Mouse (Mus musculus): ENCODE data around the gene Fyco1. TPM values are rescaled to one million over a fixed set of nuclear protein-coding genes. Genes with fewer than 3 reads are reported as not detected.
"Not testable (repeated sequence)": the region's sequence is repeated elsewhere in the genome, so short reads cannot be mapped to it uniquely, and the experiment has no call there.

Gene Fyco1
- polyA plus RNA-seq, 1 experiment from 2014 or later: 3.8 TPM

DNA sequence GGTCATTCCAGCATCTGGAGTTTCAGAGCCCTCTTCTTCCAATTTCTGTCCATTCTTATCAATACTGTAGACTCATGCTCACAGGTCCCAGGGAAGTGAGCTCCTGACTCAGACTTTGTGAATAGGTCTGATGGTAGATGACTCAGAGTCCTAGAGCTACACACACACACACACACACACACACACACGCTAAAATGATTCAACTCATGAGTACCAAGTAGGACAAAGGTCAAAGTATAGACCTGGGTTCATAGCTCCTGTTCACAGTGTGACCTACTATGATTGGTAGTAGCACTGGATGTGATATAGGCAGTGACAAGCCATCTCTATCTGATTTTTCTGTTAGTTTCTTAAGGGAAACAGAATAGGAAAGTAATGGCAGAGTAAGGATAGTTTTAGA lies 83.3 kb downstream of the Fyco1 start:
- ATAC-seq (ENCODE audit: insufficient read depth): no peak
- Histone ChIP-seq H3K9ac (no peak overlapping the region), H3K27ac (replicated peaks) (no peak overlapping the region), H3K4me2 (no peak overlapping the region), H3K27me3 (no peaks in the 10 kb centered on the region), H3K4me1 (replicated peaks) (no peaks in the 10 kb centered on the region), H3K4me3 (replicated peaks) (no peak overlapping the region), H3K9me3 (replicated peaks) (no peaks in the 10 kb centered on the region), H3K36me3 (replicated peaks) (no peaks in the 10 kb centered on the region)
- WGBS (ENCODE audit: insufficient replicate concordance): 67% methylated on average over 1 of the region's 1 CpGs

DNA sequence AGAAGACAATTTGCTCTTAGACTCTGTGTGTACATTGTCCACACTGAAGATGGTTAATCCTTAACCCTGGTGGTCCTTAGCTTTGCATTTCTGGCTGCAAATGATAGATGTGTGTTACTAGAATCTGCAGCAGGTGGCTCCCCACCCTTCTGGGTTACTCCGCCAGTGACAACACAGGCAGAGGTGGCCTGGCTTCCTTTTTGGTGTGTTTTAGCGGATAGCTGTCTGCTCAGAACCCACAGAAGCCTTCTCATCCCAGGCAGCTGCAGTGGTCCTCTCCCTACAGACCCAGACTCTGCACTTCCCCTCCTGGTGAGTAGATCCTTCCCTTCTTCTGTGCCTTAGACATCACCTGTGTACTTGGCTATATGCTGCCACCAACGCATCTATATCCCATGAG lies 84.7 kb downstream of the Fyco1 start:
- no peaks in the 10 kb centered on the region for H3K9me3 ChIP-seq (replicated peaks)
- WGBS (ENCODE audit: insufficient replicate concordance): 62% methylated on average over 3 of the region's 3 CpGs
- H3K36me3 ChIP-seq (replicated peaks): no peaks in the 10 kb centered on the region
- no peak overlapping the region for H3K27ac ChIP-seq (replicated peaks)
- no peak overlapping the region for H3K4me2 ChIP-seq
- no peak overlapping the region for H3K9ac ChIP-seq
- no peak for ATAC-seq (ENCODE audit: insufficient read depth)
- no peak overlapping the region for H3K4me3 ChIP-seq (replicated peaks)
- no peaks in the 10 kb centered on the region for H3K4me1 ChIP-seq (replicated peaks)
- H3K27me3 ChIP-seq: no peaks in the 10 kb centered on the region

DNA sequence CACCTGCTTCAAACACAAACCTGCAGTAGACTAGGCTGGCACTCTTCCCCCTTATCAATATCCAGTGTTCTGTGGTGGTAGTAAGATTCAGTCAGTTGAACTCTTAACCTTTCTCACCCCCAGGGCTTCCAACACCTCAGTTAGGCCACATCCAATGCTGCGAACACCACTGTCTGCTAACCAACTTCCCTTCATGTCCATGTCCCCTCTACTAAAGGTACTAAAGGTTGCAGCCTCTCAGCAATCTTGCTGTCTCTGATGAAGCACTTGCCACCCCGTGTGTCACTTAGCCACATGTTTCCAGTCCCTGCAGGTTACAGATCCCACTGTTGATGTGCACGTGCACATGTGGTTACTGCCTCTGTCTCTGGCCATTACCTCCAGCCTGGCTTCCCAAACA lies 87.9 kb downstream of the Fyco1 start:
- 56% methylated on average over 3 of the region's 3 CpGs for WGBS (ENCODE audit: insufficient replicate concordance)

DNA sequence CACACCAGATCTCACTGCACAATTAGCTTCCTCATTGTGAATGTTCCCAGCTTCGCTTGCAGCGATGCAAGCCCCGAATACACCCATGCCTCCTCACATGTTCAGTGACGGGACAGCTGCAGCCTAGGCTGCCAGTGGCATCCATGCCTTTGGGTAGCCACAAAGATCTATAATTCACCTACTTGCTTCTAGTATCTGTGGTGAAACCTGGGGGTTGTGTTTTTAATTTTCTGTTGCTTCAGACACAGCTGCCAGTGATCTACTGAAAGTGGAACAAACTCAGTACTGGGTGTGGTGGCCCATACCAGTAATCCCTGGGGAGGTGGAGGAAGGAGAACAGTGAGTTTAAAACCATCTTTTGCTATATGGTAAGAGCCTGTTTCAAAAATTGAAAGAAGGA lies 88.8 kb downstream of the Fyco1 start:
- WGBS (ENCODE audit: insufficient replicate concordance): 83% methylated on average over 4 of the region's 4 CpGs
- H3K9ac ChIP-seq: no peak overlapping the region
- ATAC-seq (ENCODE audit: insufficient read depth): no peak
- H3K4me1 ChIP-seq (replicated peaks): no peaks in the 10 kb centered on the region
- H3K27ac ChIP-seq (replicated peaks): no peak overlapping the region
- H3K4me2 ChIP-seq: no peak overlapping the region
- H3K27me3 ChIP-seq: no peaks in the 10 kb centered on the region
- no peaks in the 10 kb centered on the region for H3K9me3 ChIP-seq (replicated peaks)
- H3K36me3 ChIP-seq (replicated peaks): no peaks in the 10 kb centered on the region
- H3K4me3 ChIP-seq (replicated peaks): no peak overlapping the region

More for the DNA sequence above, 87.9 kb downstream of the Fyco1 start:
- Histone ChIP-seq H3K36me3 (replicated peaks) (no peaks in the 10 kb centered on the region), H3K27ac (replicated peaks) (no peak overlapping the region), H3K9me3 (replicated peaks) (no peaks in the 10 kb centered on the region), H3K4me1 (replicated peaks) (no peaks in the 10 kb centered on the region), H3K27me3 (no peaks in the 10 kb centered on the region), H3K4me3 (replicated peaks) (no peak overlapping the region), H3K9ac (no peak overlapping the region), H3K4me2 (no peak overlapping the region)
- no peak for ATAC-seq (ENCODE audit: insufficient read depth)

DNA sequence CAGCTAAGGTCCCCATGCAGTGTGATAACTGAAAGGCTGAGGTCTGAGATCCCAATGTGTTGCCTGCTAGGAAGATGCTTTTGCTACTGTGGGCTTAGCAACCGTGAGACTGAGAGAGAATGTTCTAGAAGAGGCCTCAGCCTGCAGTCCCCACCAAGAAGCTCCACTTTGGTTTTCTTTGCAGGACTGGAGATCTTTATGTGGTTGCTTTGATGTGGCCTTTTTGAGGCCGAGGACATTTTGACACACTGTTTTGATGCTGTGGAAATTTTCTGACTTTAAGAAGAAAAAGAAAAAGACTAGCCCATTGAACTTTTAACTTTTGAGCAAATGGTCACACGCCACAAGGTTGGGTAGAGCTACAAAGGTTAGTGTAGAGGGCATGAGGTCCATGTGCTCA lies 90.9 kb downstream of the Fyco1 start:
- H3K4me2 ChIP-seq: no peak overlapping the region
- no peaks in the 10 kb centered on the region for H3K9me3 ChIP-seq (replicated peaks)
- no peak overlapping the region for H3K27ac ChIP-seq (replicated peaks)
- H3K4me1 ChIP-seq (replicated peaks): no peaks in the 10 kb centered on the region
- H3K9ac ChIP-seq: no peak overlapping the region
- no peaks in the 10 kb centered on the region for H3K36me3 ChIP-seq (replicated peaks)
- WGBS (ENCODE audit: insufficient replicate concordance): 48% methylated on average over 3 of the region's 3 CpGs
- H3K27me3 ChIP-seq: no peaks in the 10 kb centered on the region
- no peak overlapping the region for H3K4me3 ChIP-seq (replicated peaks)
- no peak for ATAC-seq (ENCODE audit: insufficient read depth)

DNA sequence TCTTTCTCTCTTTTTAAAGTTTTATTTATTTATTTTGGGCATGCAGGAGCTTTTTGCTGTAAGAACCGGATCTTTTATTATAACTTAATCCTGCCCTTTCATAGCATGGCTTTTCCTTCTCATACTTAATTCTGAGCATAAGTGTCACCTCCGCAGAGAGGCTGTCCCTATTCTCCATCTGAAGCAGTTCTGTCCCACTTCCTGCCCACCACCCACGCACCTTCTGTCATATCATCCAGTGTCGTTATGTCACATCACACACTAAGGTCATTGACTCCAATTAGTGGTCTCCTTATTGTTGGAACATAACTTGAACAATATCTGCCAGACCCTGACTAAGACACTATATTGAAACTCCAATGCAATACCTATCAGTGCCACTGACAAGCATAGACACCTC lies 93.1 kb downstream of the Fyco1 start:
- Histone ChIP-seq H3K4me3 (replicated peaks) (no peak overlapping the region), H3K27me3 (no peaks in the 10 kb centered on the region), H3K4me2 (no peak overlapping the region), H3K27ac (replicated peaks) (no peak overlapping the region), H3K4me1 (replicated peaks) (no peaks in the 10 kb centered on the region), H3K9me3 (replicated peaks) (no peaks in the 10 kb centered on the region), H3K9ac (no peak overlapping the region), H3K36me3 (replicated peaks) (no peaks in the 10 kb centered on the region)
- ATAC-seq (ENCODE audit: insufficient read depth): no peak
- 56% methylated on average over 4 of the region's 4 CpGs for WGBS (ENCODE audit: insufficient replicate concordance)

DNA sequence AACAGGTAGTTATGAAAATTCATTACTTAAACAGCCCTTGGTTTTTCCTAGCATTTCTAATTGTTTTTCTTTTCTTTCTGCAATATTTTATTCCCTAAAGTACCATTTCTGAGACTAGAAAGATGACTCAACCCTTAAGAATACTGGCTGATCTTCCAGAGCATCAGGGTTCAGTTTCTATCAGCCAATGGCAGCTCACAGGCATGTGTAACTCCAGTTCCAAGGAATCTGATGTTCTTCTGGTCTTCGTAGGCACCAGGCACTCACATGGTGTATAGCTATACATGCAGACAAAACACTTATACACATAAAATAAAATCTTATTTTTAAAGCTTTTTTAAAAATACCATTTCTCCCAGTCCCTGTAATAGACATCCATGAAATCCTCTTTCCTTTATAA lies 93.5 kb downstream of the Fyco1 start:
- ATAC-seq (ENCODE audit: insufficient read depth): no peak
- Histone ChIP-seq H3K4me3 (replicated peaks) (no peak overlapping the region), H3K9ac (no peak overlapping the region), H3K4me2 (no peak overlapping the region), H3K36me3 (replicated peaks) (no peaks in the 10 kb centered on the region), H3K4me1 (replicated peaks) (no peaks in the 10 kb centered on the region), H3K27ac (replicated peaks) (no peak overlapping the region), H3K27me3 (no peaks in the 10 kb centered on the region), H3K9me3 (replicated peaks) (no peaks in the 10 kb centered on the region)
- 58% methylated on average over 1 of the region's 1 CpGs for WGBS (ENCODE audit: insufficient replicate concordance)

DNA sequence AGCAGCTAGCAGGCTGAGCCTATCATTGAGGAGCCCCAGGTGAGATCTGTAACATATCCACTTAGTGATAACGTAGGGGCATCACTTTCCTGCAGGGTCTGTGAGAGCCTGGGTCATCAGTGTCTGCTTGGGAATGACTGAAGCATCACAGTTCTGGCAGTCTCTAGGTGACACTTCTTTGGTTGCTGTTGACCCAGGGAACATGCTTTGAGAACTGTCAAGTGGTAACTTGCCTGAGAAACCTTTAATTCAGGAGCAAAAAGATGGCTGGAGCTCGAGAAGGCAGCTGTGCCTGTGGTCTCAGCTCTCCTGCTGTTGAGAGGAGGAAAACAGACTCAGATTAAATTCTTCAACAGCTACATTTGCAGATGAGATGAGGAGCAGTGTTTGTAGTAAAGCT lies 94.4 kb downstream of the Fyco1 start:
- H3K4me1 ChIP-seq (replicated peaks): no peaks in the 10 kb centered on the region
- H3K36me3 ChIP-seq (replicated peaks): no peaks in the 10 kb centered on the region
- H3K9me3 ChIP-seq (replicated peaks): no peaks in the 10 kb centered on the region
- 43% methylated on average over 2 of the region's 2 CpGs for WGBS (ENCODE audit: insufficient replicate concordance)
- no peaks in the 10 kb centered on the region for H3K27me3 ChIP-seq
- no peak overlapping the region for H3K4me2 ChIP-seq
- H3K9ac ChIP-seq: no peak overlapping the region
- H3K27ac ChIP-seq (replicated peaks): no peak overlapping the region
- H3K4me3 ChIP-seq (replicated peaks): no peak overlapping the region
- ATAC-seq (ENCODE audit: insufficient read depth): no peak

DNA sequence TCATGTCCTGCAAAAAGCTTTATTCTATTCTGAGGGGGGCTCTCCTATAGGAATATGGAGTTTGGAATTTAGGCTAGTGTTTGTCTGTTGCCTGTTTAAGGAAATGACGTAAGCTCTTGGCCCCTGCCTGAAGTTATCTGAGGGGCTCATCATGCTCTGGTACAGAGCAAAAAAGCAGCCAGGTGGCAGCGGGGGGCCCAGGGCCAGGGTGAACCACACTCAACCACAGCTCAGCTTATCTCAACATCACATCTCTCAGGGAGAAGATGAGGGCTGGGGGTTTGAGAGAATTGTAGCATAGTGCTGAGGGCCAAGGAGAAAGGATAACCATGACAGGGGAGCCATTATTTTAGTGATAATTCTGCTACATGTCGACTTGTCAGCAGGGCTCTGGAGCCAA lies 94.9 kb downstream of the Fyco1 start:
- H3K27me3 ChIP-seq: no peaks in the 10 kb centered on the region
- H3K27ac ChIP-seq (replicated peaks): no peak overlapping the region
- H3K9ac ChIP-seq: no peak overlapping the region
- H3K4me3 ChIP-seq (replicated peaks): no peak overlapping the region
- no peaks in the 10 kb centered on the region for H3K4me1 ChIP-seq (replicated peaks)
- no peak overlapping the region for H3K4me2 ChIP-seq
- WGBS (ENCODE audit: insufficient replicate concordance): 23% methylated on average over 3 of the region's 3 CpGs
- ATAC-seq (ENCODE audit: insufficient read depth): no peak
- H3K36me3 ChIP-seq (replicated peaks): no peaks in the 10 kb centered on the region
- no peaks in the 10 kb centered on the region for H3K9me3 ChIP-seq (replicated peaks)

DNA sequence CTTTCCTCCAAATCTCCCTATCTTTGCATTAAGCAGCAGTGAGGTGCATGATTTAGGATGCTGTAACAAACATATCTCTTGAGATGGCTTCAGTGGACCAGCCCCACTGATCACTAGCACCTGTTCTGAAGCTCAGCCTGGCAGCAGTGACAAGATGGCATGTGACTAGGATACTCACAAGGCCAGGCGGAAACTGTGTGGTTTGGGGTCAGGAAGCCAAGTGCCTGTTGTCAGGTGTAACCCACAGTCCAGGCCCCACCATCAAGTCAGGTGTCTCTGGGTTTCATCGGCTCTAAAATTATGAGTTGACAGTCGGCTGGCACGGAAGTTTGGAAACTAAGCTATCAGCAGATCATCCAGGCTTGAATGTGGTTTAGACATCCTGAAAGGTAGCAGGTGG lies 97.4 kb downstream of the Fyco1 start:
- WGBS (ENCODE audit: insufficient replicate concordance): 53% methylated on average over 4 of the region's 4 CpGs
- no peak overlapping the region for H3K27ac ChIP-seq (replicated peaks)
- no peak overlapping the region for H3K9ac ChIP-seq
- H3K4me2 ChIP-seq: no peak overlapping the region
- no peaks in the 10 kb centered on the region for H3K27me3 ChIP-seq
- H3K4me1 ChIP-seq (replicated peaks): no peaks in the 10 kb centered on the region
- no peaks in the 10 kb centered on the region for H3K9me3 ChIP-seq (replicated peaks)
- H3K36me3 ChIP-seq (replicated peaks): no peaks in the 10 kb centered on the region
- no peak overlapping the region for H3K4me3 ChIP-seq (replicated peaks)
- no peak for ATAC-seq (ENCODE audit: insufficient read depth)

DNA sequence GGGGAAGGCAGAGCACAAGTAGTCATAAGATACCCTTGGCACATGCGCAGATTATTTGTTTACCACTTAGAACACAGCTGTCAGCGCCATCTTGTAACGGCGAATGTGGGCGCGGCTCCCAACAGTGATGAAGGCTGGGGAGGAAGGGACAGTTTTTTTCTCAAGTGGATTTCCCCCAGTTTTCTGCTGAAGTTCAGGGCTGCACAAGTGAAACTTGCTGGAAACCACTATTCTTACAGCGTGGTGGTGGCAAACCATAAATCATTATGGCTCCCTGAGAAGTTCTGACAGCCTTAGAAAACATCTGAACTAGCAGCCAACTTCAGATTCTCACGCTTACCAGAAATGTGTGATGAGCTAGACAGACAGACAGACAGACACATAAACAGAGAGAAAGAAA lies 102.0 kb downstream of the Fyco1 start:
- WGBS (ENCODE audit: insufficient replicate concordance): 75% methylated on average over 8 of the region's 8 CpGs
- H3K4me1 ChIP-seq (replicated peaks); ATAC-seq (ENCODE audit: insufficient read depth): not testable (repeated sequence)

DNA sequence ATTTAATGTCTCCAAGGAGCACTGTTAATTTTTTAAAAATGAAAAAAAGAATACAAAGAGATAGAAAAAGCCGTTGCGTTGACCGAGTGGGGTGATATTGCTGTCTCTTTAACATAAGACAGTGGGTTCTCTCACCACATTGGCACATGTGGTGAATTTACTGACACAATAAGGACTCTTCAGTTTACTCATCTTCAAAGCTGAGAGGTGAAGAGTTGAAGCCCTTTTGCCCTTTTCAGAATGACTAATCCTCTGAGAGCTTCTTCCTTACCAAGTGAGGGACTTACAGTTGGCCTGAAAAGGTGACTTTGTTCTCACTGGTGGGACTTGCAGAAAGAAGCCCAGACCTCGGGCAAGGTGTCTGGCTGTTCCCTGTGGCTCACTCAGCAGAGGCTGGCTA lies 110.9 kb downstream of the Fyco1 start:
- no peak overlapping the region for H3K4me2 ChIP-seq
- H3K27me3 ChIP-seq: no peaks in the 10 kb centered on the region
- no peak for ATAC-seq (ENCODE audit: insufficient read depth)
- H3K9ac ChIP-seq: no peak overlapping the region
- 72% methylated on average over 4 of the region's 4 CpGs for WGBS (ENCODE audit: insufficient replicate concordance)
- H3K4me1 ChIP-seq (replicated peaks): no peaks in the 10 kb centered on the region
- no peak overlapping the region for H3K27ac ChIP-seq (replicated peaks)
- H3K9me3 ChIP-seq (replicated peaks): no peaks in the 10 kb centered on the region
- no peak overlapping the region for H3K4me3 ChIP-seq (replicated peaks)
- H3K36me3 ChIP-seq (replicated peaks): no peaks in the 10 kb centered on the region

More for the DNA sequence above, 102.0 kb downstream of the Fyco1 start:
- H3K27ac ChIP-seq (replicated peaks); H3K4me2 ChIP-seq; H3K9me3 ChIP-seq (replicated peaks); H3K27me3 ChIP-seq; H3K4me3 ChIP-seq (replicated peaks); H3K36me3 ChIP-seq (replicated peaks); H3K9ac ChIP-seq: not testable (repeated sequence)

Data from liver, embryonic 15.5 days (tissue).